Mouse (Mus musculus) urinary bladder, postnatal 25 days (tissue): ENCODE data around the gene Oasl1.

ENCODE experiments used
- DNase-seq: peaks from one replicate; pipeline ENCODE4 v3.0.0; 2022; ENCODE audit warnings: low spot score

The Oasl1 gene

DNA sequence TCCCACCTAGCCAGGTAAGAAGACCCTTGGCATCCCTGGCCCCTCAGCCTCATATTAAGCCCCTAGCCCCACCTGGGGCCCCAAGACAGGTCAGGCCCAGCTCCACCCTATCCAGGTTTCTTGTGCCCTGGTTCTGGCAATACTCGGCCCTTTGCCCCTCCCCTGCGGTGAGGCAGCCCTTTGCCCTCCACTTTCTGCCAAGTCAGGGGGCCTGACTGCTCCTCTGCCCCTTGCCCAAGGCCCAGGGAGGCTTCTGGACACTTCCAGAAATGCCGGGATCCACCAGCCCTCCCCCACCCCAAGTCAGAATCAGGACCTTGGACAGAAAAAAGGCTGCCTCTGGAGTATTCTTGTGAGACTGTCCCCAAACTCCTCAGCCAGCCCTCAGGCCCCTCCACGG is 46.0 kb downstream of the Oasl1 start:
- DNase-seq: no peak

DNA sequence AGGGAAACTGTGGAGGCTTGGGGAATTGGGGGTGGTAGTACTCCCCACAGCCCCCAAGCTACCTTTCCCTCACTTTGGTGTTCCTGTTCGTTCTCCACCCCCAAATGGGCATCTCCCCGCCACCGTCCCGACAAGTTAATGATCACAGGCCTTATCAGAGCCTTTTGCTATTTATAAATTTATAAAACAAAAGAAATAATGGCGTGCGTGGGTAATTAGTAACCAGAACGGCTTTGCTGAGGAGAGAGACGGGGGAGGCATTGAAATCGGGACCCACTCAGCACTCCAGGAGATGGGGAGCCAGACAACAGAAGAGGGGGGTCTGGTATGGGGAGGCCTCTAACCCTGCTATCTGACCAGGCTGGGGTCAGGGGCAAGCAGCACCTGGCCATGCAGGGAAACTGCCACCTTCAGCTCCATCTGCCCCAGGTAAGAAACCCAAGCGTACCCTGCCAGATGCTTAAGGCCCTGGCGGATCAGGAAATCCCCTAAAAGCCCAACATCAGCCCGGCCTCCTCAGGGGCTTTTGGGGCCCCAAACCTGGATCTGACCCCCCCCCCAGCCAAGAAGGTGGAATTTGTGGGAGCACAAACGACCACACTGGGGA is 46.7 kb downstream of the Oasl1 start:
- DNase-seq: no peak

- no peak for DNase-seq
These were observed 47.8 kb downstream of the Oasl1 start, which contains the start of gene Hnf1a for GRCm38 (mm10) chr5:114970824-114971227. Hnf1a (minus strand) TSS chr5:114971094.

DNA sequence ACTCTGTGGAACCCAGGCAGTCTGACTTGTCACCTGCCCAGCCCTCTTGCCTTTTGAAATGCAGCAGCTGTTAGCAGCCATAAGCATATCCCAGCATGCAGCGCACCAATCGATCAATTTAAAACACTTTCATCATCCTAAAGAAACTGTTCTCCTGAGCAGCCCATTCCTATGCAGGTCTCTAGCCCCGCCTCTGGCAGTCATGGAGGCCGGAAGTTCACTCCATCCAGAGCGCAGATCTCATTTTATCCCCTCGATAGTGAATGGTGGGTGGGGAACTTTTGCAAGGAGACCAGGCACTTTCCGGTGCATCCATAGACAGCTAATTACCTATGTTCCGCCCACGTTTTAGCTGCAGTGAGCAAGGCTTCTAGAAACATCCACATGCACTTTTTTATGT is 49.2 kb downstream of the Oasl1 start:
- no peak for DNase-seq

- DNase-seq: no peak
These were observed 50.1 kb downstream of the Oasl1 start for GRCm38 (mm10) chr5:114973131-114973530.

DNA sequence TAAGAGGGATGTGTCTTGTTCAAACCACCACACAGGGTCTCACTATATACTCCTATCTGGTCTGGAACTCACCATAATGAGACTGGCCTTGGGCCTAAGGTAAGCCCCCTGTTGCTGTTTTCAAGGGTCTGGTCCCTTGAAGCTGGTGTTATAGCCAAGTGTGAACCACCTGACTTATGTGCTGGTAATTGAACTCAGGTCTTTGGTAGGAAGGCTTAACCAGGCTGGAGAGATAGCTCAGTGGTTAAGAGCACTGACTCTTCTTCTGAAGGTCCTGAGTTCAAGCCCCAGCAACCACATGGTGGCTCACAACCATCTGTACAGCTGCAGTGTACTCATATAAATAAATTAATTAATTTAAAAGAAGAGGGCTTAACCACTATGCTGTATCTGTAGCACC is 53.9 kb downstream of the Oasl1 start:
- DNase-seq: no peak

DNA sequence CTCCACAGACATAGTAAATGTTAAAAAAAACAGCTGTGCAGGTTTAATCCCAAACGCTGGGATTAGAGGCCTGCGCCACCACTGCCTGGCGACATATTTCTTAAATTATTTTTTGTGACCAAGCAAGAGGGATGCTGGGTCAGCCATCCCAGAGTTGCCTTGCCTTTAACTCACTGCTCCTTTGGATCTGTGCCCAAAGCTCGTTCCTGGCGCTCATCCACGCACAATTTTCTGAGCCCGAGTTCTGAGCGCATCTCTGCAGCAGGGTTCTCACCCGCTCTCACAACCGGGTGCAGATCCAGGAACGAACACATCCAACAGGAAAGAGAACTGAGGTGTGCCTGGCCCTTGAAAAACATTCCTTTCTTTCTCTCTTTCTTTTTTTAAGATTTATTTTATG is 55.4 kb downstream of the Oasl1 start:
- no peak for DNase-seq

DNA sequence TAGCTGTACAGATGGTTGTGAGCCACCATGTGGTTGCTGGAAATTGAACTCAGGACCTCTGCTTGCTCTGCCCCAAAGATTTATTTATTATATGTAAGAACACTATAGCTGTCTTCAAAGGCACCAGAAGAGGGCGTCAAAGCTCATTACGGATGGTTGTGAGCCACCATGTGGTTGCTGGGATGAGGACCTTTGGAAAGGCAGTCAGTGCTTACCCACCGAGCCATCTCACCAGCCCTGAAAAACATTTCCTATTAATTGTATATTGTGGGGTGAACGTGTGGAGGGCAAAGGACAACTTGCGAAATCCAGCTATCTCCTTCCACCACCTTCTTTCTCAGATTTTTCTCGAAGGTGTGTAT is 55.8 kb downstream of the Oasl1 start:
- DNase-seq: no peak

- DNase-seq: peak; percentile 65
These were observed 56.4 kb downstream of the Oasl1 start for GRCm38 (mm10) chr5:114979250-114980121.

- DNase-seq: no peak
These were observed 57.2 kb downstream of the Oasl1 start for GRCm38 (mm10) chr5:114980122-114980748.

DNA sequence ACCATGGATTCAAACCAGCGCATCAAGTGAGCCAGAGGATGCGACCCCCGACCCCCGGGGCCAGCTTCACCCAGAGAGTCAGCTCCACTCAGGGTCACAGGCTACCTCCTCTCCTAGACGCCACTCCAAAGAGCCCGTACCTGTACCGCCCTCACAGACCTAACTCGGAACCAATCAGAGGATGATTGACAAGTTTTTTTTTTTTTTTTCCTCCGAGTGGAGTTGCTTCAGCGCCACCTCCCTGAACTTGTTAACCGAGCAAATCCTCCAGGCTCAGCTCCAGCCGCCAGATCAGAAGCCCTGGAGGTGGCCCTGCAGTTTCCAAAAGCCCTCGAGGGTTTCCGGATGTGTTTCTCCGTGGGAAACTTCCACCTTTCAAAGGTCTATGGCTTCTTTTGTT is 59.0 kb downstream of the Oasl1 start:
- DNase-seq: no peak

- DNase-seq: no peak
These were observed 62.0 kb downstream of the Oasl1 start for GRCm38 (mm10) chr5:114985074-114985473.
